Mouse (Mus musculus) forebrain, embryonic 13.5 days (tissue): ENCODE measurements around the gene Nradd. TPM values are rescaled to one million over a fixed set of nuclear protein-coding genes. Genes with fewer than 3 reads are reported as not detected.
A peak's percentile ranks its signal among the peaks of the same experiment; 100 is the strongest.

ENCODE experiments used
- ATAC-seq: fragments of 200-750 bp; cut with Nextera tagmentation; 2 replicates; pipeline ENCODE4 v1.8.0; 2017
- H3K27ac ChIP-seq: fragments of 300-500 bp; sonication (generic); 2 replicates; pipeline ENCODE4 v1.5.1; 2015; ENCODE audit warnings: inconsistent platforms, mild to moderate bottlenecking, moderate library complexity
- H3K27me3 ChIP-seq: fragments of 300-500 bp; sonication (generic); 2 replicates; pipeline ENCODE4 v1.6.1; 2015; ENCODE audit warnings: mild to moderate bottlenecking, inconsistent platforms
- H3K36me3 ChIP-seq: fragments of 300-500 bp; sonication (generic); 2 replicates; pipeline ENCODE4 v1.6.1; 2015; ENCODE audit warnings: mild to moderate bottlenecking, inconsistent platforms; ENCODE audit not compliant: poor library complexity, severe bottlenecking
- H3K4me1 ChIP-seq: fragments of 300-500 bp; sonication (generic); 2 replicates; pipeline ENCODE4 v1.6.1; 2015; ENCODE audit warnings: inconsistent platforms
- H3K4me2 ChIP-seq: fragments of 300-500 bp; sonication (generic); 2 replicates; pipeline ENCODE4 v1.6.1; 2015; ENCODE audit warnings: inconsistent platforms, mild to moderate bottlenecking, moderate library complexity
- H3K4me3 ChIP-seq: fragments of 300-500 bp; sonication (generic); 2 replicates; pipeline ENCODE4 v1.5.1; 2015; ENCODE audit warnings: mild to moderate bottlenecking, inconsistent platforms
- H3K9ac ChIP-seq: fragments of 300-500 bp; sonication (generic); 2 replicates; pipeline ENCODE4 v1.6.1; 2015; ENCODE audit warnings: mild to moderate bottlenecking, inconsistent platforms
- H3K9me3 ChIP-seq: fragments of 300-500 bp; sonication (generic); replicated peaks from 2 replicates; pipeline ENCODE4 v1.6.1; 2016; ENCODE audit warnings: inconsistent platforms
- WGBS: fragments of 180-500 bp; shearing (Covaris S2); methylation state at CpG from one replicate; pipeline ENCODE4 v1.1.7; 2015; 5-methylcytosine and 5-hydroxymethylcytosine counted together
- polyA plus RNA-seq: library from polyadenylated mRNA; unstranded; fragments of >200 nt; fragmentation: Nextera tagmentation; extraction: Ambion mirVana; gene quantifications from 2 replicates; pipeline ENCODE4 v1.2.1, GENCODE M21; 2015

The Nradd gene
- polyA plus RNA-seq, 1 experiment from 2014 or later = 30.0 TPM

DNA sequence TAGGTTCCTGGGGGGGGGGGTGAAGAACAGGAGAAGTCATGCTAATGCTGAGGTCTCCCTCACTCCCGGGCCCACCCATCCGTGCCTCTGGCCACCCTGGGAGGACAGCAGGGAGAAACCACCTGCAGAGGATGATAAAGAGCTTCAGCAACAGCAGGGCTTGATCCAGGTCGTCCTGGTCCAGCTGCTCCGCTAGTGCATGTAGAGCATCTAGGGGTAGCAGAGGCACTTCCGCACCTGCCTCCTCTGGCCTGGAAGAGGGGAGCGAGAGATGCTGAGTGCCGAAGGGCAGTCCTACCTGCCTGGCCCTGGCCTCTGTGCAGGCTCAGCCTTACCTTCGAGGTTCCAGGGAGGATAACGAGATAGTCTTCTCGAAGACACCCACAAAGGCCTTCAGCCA, 20.0 kb upstream of the Nradd start:
- WGBS = 82% methylated on average over 10 of the region's 10 CpGs
- H3K4me2 ChIP-seq = no peak overlapping the region
- no peaks in the 10 kb centered on the region for H3K36me3 ChIP-seq
- H3K4me3 ChIP-seq = no peak overlapping the region
- peaks cover 2% of the 10 kb centered on the region for H3K4me1 ChIP-seq
- H3K27me3 ChIP-seq = no peaks in the 10 kb centered on the region
- no peak for ATAC-seq
- no peaks in the 10 kb centered on the region for H3K9me3 ChIP-seq
- no peak overlapping the region for H3K27ac ChIP-seq
- no peak overlapping the region for H3K9ac ChIP-seq

DNA sequence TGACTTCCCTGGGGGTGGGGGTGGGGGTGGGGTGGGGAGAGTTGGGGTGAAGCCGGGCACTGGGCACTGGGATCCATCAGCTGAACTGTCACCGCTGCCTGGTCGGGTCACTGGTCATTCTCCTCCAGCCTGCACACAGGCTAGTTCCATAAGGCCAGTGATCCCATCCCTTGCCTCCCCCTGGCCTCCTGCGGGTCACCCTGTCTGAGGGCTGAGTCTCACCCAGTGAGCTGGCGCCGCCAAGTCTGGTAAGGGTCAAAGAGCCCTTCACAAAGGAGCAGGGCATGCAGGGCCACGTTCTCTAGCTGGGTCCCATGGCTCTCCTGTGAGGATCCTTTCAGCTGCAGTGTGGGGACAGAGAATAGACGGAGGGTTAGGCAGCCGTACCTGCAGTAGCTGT, 19.5 kb upstream of the Nradd start:
- WGBS = 72% methylated on average over 9 of the region's 9 CpGs
- Histone ChIP-seq H3K4me1 (no peaks in the 10 kb centered on the region), H3K9ac (no peak overlapping the region), H3K9me3 (no peaks in the 10 kb centered on the region), H3K36me3 (no peaks in the 10 kb centered on the region), H3K4me3 (no peak overlapping the region), H3K4me2 (no peak overlapping the region), H3K27ac (no peak overlapping the region), H3K27me3 (no peaks in the 10 kb centered on the region)
- ATAC-seq = no peak

DNA sequence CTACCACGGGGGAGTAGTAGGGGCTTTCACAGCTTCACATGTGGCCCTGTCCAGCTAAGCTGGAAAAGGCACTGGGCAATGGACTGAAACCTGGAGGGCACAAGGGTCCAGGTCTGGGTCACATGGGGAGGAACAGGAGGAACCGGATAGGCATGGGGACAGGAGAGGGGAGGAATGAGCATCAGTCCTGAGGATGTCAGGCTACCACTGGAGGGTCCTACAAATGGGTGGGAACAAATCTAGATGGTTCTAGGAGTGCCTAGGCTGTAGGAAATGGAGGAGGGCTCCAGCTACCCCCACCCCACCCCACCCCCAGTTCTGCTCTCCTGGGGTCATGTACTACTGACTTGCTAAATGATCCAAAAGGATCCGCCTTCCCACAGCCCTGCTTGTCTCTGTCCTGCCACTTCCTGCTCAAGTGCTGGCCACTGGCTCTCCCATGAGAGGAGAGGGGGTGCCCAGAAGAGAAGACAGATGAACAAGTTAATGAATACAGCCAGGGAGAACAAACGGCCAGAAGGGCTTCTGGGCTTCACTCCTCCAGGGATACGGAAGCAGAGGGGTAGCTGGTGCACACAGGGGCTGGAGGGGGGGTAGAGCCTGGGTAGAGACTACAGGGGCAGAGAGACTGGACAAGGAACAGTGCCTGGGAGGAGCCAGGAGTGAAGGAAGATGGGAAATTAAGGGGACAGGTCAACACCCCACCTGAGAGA, 18.7 kb upstream of the Nradd start:
- Histone ChIP-seq H3K4me1 (no peaks in the 10 kb centered on the region), H3K27me3 (no peaks in the 10 kb centered on the region), H3K4me2 (no peak overlapping the region), H3K4me3 (no peak overlapping the region), H3K36me3 (no peaks in the 10 kb centered on the region), H3K27ac (no peak overlapping the region), H3K9me3 (no peaks in the 10 kb centered on the region), H3K9ac (no peak overlapping the region)
- no peak for ATAC-seq
- 74% methylated on average over 5 of the region's 5 CpGs for WGBS

DNA sequence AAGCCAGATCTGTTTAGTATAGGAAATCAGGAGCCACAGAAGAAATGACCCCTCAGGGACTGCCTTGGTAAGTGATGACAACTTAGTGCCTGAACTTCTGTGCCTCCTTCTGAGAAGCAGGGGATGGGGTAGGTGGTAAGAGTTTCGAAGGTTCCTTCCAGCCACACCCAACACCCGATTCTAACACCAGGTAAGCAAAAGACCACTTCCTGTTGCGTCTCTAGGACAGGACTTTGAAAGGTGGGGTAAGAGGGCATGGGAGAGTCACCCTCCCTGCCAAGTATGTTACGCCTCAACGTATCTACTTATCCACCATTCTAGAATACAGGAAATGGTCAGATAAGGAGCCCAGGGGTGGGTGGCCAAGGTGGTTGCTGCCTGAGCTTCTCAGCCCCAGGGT, 16.8 kb upstream of the Nradd start:
- ATAC-seq = no peak
- H3K4me1 ChIP-seq = no peaks in the 10 kb centered on the region
- H3K4me3 ChIP-seq = no peak overlapping the region
- H3K36me3 ChIP-seq = no peaks in the 10 kb centered on the region
- no peak overlapping the region for H3K4me2 ChIP-seq
- no peaks in the 10 kb centered on the region for H3K9me3 ChIP-seq
- WGBS = 88% methylated on average over 5 of the region's 5 CpGs
- H3K27me3 ChIP-seq = no peaks in the 10 kb centered on the region
- no peak overlapping the region for H3K27ac ChIP-seq
- H3K9ac ChIP-seq = no peak overlapping the region

DNA sequence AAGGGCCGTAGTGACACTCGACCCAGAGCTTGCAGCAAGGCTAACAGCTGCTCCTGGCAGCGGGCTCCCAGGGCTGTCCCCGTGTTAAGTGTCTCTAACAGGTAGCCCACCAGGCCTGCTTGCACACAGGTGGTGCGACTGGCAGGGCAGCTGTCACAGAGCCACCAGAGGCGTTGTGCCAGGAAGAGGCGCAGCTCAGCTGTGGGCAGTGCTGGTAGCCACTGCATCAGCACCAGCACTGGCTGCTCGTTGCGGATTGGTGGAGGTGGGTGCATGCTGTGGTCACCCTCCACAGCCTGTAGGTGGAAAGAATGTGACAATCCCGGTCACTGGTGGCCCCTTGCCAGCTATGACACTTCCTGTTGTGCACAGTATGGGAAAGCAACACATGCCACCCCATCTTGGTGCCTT, 14.4 kb upstream of the Nradd start:
- WGBS = 92% methylated on average over 10 of the region's 10 CpGs
- Histone ChIP-seq H3K9ac (no peak overlapping the region), H3K36me3 (no peaks in the 10 kb centered on the region), H3K27me3 (0 out of 2 replicates have a peak, but pooled peaks cover 5% of the 10 kb centered on the region), H3K4me2 (no peak overlapping the region), H3K4me1 (no peaks in the 10 kb centered on the region), H3K9me3 (no peaks in the 10 kb centered on the region), H3K4me3 (no peak overlapping the region), H3K27ac (no peak overlapping the region)
- no peak for ATAC-seq

DNA sequence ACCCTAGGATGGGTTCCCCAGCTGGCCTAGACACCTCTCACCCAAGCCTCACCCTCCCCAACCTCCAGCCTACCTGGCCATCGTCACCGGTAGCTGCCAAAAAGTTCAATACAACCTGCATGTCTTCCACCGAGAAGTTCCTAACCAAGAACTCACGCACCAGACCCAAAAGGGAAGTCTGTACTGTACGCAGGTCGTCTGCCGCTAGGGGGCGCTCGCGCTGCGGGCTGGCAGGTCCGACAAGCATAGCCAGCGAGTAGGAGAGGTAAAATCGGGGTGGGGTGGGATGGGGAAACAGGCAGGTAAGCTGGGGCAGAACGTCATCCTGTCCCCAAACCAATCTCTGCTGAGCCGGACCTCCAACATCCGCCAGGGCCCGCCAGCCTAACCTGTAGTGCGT, 11.0 kb upstream of the Nradd start:
- Histone ChIP-seq H3K4me3 (no peak overlapping the region), H3K9ac (no peak overlapping the region), H3K9me3 (no peaks in the 10 kb centered on the region), H3K4me2 (no peak overlapping the region), H3K27me3 (peaks cover 18% of the 10 kb centered on the region; the same call in 1 of the 2 replicates), H3K4me1 (peaks cover 9% of the 10 kb centered on the region), H3K27ac (no peak overlapping the region), H3K36me3 (no peaks in the 10 kb centered on the region)
- peak; percentile 52; the same call in 1 of the 2 replicates for ATAC-seq
- WGBS = 7% methylated on average over 19 of the region's 19 CpGs

DNA sequence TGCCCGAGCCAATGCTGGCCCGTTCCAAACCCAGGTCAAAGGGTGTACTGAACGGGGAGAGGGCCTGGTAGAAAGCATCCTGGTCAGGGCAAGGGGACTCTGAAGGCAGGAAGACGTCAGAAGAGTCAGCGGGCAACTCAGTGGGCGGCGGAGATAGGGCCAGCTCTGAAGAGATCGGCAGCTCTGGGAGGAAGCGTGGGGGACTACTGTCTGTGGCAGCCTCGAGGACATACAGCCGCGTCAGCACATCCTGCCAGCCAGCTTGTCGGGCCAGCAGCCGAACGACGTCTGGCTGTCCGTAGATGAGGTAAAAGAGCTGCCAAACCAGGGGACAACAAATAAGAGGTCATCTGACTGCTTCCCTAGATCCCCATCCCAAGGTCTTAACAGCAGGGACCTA, 9.6 kb upstream of the Nradd start:
- H3K36me3 ChIP-seq = no peaks in the 10 kb centered on the region
- ATAC-seq = no peak
- no peak overlapping the region for H3K4me3 ChIP-seq
- H3K27ac ChIP-seq = no peak overlapping the region; the same call in 1 of the 2 replicates
- no peaks in the 10 kb centered on the region for H3K9me3 ChIP-seq
- H3K27me3 ChIP-seq = peaks cover 18% of the 10 kb centered on the region; the same call in 1 of the 2 replicates
- H3K4me1 ChIP-seq = peaks cover 9% of the 10 kb centered on the region
- WGBS = 84% methylated on average over 17 of the region's 17 CpGs
- H3K9ac ChIP-seq = no peak overlapping the region
- no peak overlapping the region for H3K4me2 ChIP-seq

DNA sequence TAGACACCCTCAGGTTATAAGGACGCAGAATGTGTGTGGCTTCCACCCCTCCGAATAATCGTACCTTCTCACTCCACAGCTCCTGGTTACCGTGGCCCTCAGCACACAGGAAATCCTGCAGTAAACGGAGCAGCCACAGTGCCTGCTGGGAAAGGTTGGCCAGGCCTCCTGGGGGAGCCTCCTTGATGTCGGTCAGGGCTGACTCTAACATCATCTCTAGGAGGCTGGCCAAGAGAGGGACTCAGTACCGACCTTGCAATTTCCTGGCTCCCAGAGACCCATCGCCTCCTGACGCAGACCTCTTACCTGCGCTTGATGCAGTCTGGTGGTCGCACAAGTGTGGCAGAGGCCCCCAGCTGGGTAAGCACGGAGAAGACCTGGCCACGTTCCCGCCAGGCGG, 8.4 kb upstream of the Nradd start:
- H3K36me3 ChIP-seq = no peaks in the 10 kb centered on the region
- H3K9me3 ChIP-seq = no peaks in the 10 kb centered on the region
- H3K4me3 ChIP-seq = no peak overlapping the region
- 85% methylated on average over 15 of the region's 15 CpGs for WGBS
- ATAC-seq = no peak
- peaks cover 9% of the 10 kb centered on the region for H3K4me1 ChIP-seq
- H3K27ac ChIP-seq = no peak overlapping the region
- no peak overlapping the region for H3K4me2 ChIP-seq
- H3K27me3 ChIP-seq = peaks cover 18% of the 10 kb centered on the region; the same call in 1 of the 2 replicates
- H3K9ac ChIP-seq = no peak overlapping the region

DNA sequence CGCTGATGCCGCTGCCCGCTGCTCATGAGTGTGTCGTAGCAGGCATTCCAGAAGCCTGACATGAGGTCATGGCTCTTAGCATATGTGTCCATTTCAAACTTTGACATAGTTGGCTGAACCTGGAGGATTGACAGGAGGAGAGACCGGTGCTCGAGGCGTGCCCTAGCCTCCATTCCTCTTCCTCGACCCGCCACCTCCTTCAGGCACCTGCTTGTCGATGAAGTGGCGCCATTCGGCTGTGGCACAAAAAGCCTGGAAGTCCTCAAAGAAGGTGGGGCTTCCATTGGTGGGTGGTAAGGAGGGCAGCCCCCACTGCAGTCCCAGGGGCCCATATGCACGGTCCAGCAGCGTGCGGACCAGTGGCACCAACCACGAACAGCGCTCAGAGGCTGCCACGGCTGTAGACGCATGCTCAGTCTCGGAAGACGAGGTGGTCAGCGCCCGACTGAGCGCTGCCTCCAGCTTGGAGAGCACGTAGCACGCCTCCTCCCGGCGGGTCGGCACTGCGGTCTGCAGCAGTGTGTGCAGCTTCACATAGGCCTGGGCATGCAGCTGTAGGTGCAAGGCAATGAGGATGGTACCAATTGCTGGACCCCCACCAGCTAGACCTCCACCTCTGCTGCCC, 7.5 kb upstream of the Nradd start:
- Histone ChIP-seq H3K27me3 (peaks cover 18% of the 10 kb centered on the region; the same call in 1 of the 2 replicates), H3K9me3 (no peaks in the 10 kb centered on the region), H3K9ac (peak overlapping the region; percentile 50), H3K4me2 (peak overlapping the region; percentile 67), H3K4me1 (peaks cover 9% of the 10 kb centered on the region), H3K27ac (no peak overlapping the region), H3K36me3 (no peaks in the 10 kb centered on the region), H3K4me3 (peak overlapping the region; percentile 30)
- WGBS = 7% methylated on average over 30 of the region's 30 CpGs
- peak; percentile 41; the same call in 1 of the 2 replicates for ATAC-seq

DNA sequence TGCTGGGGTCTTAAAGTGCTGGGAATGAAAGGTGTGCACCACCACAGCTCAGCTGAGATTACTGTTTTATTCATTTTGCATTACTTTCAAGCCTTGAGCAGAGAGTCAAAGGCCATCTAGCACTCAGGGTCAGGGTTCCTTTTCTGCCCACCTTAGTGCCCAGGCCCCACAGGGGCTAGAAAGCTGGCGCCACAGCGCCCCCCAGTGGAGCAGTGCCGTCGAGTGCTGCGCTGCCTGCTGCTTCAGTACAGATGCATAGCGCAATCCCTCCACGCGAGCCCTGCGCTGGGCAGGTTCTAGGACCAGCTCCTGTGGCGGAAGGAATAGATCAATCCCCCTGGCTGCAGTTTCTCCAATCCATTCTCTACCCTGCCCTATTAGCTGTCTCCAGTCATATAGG, 6.9 kb upstream of the Nradd start:
- ATAC-seq = peak; percentile 53; the same call in 1 of the 2 replicates
- Histone ChIP-seq H3K4me2 (peak overlapping the region; percentile 67), H3K9me3 (no peaks in the 10 kb centered on the region), H3K4me1 (peaks cover 9% of the 10 kb centered on the region), H3K4me3 (peak overlapping the region; percentile 30), H3K36me3 (no peaks in the 10 kb centered on the region), H3K9ac (peak overlapping the region; percentile 50; the same call in 1 of the 2 replicates), H3K27me3 (peaks cover 18% of the 10 kb centered on the region; the same call in 1 of the 2 replicates), H3K27ac (no peak overlapping the region)
- 11% methylated on average over 10 of the region's 10 CpGs for WGBS

DNA sequence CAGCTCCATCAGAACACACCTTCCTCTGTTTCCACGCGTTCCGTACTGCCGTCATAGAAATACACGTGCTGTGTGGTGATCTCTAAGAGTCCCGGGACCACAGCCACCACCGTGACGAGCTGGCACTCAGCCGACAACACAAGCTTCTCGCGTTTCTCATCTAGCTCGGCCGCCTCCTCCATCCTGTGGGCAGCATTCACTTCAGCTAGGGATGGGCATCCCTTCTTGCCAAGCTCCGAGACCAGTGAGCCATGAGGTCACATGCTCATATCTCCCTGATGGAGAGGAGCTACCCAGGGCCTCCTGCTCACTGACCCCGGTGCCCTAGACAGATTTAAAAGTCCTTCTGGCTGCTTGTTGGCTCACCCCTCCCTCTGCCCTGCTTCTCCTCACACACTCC, 5.9 kb upstream of the Nradd start:
- ATAC-seq = no peak
- H3K27me3 ChIP-seq = peaks cover 18% of the 10 kb centered on the region; the same call in 1 of the 2 replicates
- peaks cover 13% of the 10 kb centered on the region for H3K4me1 ChIP-seq
- H3K36me3 ChIP-seq = no peaks in the 10 kb centered on the region
- no peak overlapping the region for H3K27ac ChIP-seq
- no peak overlapping the region for H3K9ac ChIP-seq
- no peaks in the 10 kb centered on the region for H3K9me3 ChIP-seq
- WGBS = 84% methylated on average over 15 of the region's 15 CpGs
- no peak overlapping the region for H3K4me2 ChIP-seq
- H3K4me3 ChIP-seq = no peak overlapping the region

DNA sequence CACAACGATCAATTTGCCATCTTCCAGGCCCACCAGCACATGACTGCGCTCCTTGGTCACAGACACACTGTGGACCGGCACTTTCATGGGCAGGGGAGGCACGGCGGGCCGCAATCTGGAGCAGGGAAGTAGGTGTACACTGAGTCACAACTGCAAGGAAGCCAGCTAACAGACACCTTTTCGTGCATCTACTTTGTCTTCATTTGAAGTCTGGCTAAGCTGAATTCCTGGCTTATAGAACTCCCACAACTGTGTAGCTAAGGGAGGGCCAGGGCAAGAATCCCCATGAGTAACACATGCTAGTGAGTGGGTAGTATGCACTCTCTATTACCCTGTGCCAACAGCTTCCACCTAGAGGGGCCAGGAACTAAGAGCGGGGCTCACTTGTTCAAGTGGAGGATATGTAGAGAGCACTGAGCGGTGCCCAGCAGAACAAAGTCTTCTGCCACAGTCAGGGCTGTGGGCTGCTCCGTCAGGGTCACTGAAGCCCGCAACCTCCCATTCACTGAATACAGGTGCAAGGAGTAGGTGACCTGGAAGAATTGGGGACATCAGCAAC, 1.2 kb upstream of the Nradd start:
- H3K36me3 ChIP-seq = peaks cover 25% of the 10 kb centered on the region
- 67% methylated on average over 11 of the region's 11 CpGs for WGBS
- no peaks in the 10 kb centered on the region for H3K9me3 ChIP-seq
- H3K27ac ChIP-seq = peak overlapping the region; percentile 83
- peak; percentile 11 for ATAC-seq
- H3K4me2 ChIP-seq = peak overlapping the region; percentile 97
- peak overlapping the region; percentile 53 for H3K4me3 ChIP-seq
- peak overlapping the region; percentile 78 for H3K9ac ChIP-seq
- no peaks in the 10 kb centered on the region for H3K27me3 ChIP-seq
- peaks cover 17% of the 10 kb centered on the region for H3K4me1 ChIP-seq
